Mouse (Mus musculus) layer of hippocampus, postnatal 10 days (tissue): Measurements from ENCODE around the gene Lrrc23. TPM values are rescaled to one million over a fixed set of nuclear protein-coding genes. Genes with fewer than 3 reads are reported as not detected.
"Not testable (repeated sequence)": the region's sequence is repeated elsewhere in the genome, so short reads cannot be mapped to it uniquely, and the experiment has no call there.

Source experiments
- DNase-seq, 2 experiments: peaks; one replicate each; pipeline ENCODE4 v3.0.0; 2021; ENCODE audit warnings: low spot score in 2 of 2
- long read RNA-seq: library from polyadenylated mRNA; stranded (forward); transcript quantifications from one replicate; pipeline ENCODE4 v2.0.0, GENCODE M21; 2023
- total RNA-seq, 2 experiments: library from RNA; stranded (reverse); gene quantifications; 2 replicates each; pipeline ENCODE4 v1.2.3; 2021

Gene Lrrc23
- 1 to 10 TPM; 1.8 to 3.6 TPM for total RNA-seq
- long read RNA-seq, partial matches to known transcripts = 0 of 1 reads
- long read RNA-seq, other reads (novel, unspliced or antisense) = 1 of 1 reads

DNA sequence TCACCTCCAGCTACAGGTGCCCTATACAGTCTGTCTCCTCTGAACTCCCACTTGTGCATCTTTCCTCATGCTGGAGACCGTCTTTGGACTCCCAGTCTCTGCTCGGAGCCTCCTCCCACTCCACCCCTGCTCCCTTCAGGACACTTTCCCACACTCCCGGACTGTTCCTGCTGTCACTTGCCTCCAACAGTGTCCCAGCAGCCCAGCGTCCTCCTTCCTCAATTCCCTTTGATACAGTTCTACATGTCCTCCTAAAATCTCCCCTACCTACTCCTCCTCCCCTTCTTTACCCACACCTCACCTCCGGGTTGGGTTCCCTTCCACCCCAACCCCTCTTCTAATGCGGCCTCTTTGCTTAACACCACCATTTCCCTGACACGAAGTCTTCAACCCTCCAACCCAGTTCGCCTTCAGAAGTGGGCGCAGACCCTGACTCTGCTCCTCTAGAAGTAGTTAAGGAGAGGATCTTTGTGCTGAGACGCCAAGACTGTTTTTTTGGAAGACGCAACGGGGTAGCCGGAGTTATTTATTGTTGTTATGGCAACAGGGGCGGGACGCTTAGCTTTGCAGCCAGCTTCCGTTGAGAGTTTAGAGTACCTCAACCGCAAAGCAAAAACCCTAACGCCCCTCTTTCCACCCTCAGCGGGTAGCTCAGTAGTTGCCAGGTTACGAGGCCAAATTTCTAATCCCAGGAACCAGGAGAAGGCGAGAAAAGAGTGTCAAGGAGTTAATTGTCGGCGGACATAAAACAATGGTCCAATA lies at the start of gene Lrrc23:
Gene Lrrc23, minus strand, starts transcription at position 506 of the 762 bp plus-strand sequence.
- peak in 1 of 2 experiments; percentile 47 for DNase-seq

DNA sequence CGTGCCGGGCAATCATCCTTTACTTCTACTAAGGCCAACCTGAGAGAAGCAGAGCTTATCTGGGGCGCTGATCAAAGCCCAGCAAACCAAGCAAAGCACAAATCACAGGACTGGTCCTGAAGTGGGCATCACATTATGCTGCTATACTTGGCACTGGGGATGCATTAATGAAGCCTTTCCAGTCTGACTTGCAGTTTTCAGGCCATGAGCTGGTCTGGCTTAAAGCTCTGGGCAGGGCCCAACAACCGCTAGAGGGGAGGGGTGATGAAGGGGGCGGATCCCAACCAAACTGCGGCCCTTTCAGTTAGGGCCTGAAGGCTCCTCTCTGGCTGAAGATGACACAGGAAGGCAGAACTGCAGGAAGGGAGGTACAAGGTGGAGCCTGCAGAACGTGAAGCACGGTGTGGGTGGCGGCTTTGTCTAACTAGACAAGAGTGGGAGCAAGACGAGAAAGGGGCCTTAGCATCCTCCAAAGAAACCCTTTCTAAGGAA lies 48.6 kb upstream of the Lrrc23 start:
- DNase-seq = peak in 1 of 2 experiments; percentile 43

DNA sequence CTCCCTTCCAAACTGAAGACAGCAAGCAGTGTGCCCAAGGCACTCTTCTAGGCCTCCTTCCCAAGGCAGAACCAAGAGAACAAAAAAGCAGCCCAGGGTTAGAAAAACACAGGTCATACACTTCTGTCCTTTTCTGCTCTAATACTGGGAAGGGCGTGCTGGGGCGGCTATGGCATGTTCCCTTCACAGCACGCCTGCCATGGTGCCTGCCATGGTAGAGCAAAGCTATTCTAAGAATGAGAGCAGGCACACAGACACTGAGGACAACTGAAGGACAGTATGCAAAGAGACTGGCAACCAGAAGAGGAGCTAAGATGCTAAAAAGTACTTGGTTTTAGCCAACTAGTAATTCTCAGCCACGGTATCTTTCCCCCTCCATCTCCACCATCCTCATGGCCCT lies 42.5 kb upstream of the Lrrc23 start:
- no peak for DNase-seq

DNA sequence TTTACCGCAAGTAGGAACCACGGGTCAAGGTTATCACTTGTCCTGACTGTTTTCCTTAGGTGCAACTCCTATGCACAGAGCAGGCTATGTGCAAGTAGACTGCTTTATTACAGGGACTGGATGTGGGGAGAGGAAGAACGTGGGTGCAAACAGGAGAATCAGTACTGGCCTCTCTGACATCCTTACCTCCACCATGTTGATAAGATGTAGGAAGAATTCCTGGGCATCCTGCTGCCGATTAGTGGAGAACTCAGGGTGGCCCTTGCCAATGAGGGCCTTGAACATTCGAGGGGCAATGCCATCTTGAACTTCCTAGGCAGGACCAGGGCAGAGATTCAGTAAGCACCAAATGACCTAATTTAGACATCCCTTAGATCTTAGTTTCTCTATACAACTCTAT lies 41.4 kb upstream of the Lrrc23 start:
- DNase-seq = no peak

DNA sequence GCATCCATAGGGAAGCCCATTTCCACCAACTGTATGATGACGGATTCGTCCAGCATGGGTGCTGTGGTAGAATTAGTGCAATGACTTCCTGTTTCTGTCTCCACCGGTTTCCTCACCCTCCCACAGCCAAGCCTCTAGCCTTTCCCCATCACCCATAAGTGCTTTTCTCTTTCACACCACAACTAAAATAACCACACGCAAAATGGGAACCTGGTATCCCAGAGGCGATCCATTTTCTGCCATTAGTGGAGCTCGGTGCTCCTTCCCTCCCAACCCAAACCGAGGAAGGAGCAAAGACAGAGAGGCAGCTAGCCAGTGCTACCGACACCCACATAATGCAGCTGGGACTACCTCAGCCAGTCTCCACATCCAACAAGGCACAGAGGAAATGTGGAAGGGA lies 38.4 kb upstream of the Lrrc23 start:
- no peak for DNase-seq

DNA sequence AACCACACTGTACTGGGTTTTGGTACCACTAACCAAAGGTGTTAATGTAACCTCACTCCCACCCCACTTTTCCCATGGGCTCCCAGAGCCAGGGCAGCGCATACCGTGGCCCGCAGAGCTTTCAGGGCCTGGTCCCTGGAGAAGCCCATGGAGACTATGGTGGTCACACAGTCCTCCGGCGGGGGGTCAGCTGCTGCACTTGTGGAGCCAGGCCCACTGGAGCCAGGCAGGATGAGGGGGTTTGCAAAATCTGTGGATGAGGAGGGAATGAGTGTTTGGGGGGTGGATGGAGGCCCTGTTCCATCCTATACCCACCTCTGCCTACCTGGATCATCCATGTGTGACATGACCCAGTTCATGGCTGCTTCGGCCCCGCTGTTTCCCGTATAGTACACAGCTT lies 38.0 kb upstream of the Lrrc23 start:
- no peak for DNase-seq

DNA sequence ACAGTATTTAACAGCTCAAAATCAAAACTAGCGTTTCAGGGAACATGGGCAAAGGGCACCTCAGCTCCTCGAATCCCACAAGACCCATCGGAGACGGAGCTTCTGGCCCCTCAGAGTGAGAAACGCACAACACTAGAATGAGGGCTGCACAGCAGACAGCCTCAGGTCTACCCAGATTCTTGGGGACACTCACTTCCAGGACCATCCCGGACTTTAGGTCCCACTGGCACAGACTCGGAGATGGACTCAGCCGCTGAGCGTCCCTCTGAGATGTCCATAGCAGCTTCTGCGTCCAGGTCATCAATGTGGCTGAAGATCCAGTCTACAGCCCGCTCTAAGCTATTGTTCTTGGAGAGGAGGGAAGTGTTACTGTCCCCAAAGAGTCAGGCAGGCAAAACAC lies 37.6 kb upstream of the Lrrc23 start:
- DNase-seq = no peak

DNA sequence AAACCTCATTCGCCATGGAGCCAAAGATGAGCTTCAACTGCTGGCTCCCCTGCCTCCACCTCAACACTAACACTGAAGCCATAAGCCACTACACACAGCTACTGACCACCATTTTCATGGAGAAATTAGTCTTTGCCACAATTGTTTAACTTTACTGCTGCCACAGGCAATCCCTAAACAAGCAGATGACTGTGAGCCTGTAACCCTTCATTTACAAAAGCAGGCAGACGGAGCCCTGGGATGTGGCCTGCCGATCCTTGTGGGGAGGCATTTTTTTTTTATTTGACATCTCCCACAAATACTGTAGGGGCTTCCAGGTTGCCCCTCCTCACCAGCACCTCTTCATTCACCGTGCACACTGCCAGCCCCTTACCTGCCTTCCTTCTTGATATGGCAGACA lies 37.1 kb upstream of the Lrrc23 start:
- no peak for DNase-seq

DNA sequence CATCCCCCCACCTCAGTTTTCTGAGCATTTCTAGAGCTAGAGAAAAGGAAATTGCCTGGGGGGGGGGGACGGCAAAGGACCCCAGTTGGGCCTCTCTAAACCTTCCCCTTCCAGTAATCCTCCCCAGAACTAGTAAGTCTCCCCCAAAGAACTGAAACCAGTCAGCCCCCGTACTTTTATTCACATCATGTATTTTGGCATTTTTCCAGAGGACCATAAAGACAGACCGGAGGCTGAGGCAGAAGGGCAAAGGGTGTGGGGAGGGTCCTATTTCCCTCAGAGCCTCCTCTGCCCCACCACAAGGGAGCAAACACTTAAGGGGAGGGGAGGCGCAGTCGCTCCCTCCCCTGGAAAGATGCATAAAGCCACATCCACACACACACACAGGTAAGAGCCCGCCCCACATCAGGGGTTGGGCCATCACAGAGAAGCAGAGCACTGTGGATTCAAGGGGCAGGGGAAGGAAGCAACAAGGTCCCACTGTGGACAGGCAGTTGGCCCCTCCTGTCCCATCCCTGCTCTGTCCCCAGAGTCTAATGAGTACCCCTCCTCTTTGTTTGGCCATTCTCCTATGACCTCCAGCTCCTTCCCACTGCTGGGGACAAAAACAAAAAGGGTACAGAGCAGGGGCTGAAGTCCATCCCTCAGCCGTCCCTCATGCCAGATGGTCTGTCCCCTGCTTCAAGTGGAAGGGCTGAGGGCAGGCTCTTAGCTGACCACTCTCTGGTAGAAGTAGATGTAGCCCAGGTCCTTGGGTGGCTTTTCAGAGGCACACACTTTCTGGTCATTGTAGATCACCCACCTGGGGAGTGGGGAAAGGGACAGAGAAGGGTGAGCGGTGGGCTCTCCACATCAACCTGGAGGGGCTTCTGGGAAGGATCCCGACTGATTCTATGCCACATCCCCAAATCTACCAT lies 35.6 kb upstream of the Lrrc23 start:
- no peak for DNase-seq

DNA sequence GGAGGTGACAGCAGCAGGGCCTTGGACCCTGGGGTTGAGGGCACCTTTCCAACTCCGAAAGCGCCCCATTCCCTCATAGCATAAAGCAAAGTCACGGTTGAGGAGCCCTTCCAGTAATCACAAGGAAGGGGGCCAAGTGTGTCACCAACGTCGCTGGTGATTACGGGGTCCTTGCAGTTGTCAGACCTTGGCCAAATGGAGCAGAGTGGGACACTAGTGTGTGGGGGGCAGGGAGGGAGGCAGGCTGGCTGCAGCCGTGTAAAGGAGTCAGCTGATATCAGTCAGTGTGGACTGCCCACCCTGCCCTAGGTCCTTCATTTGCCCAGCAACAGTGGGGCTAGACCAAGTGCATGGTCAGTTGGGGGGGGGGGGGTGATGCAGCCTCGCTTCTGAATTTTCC lies 34.9 kb upstream of the Lrrc23 start:
- no peak for DNase-seq

DNA sequence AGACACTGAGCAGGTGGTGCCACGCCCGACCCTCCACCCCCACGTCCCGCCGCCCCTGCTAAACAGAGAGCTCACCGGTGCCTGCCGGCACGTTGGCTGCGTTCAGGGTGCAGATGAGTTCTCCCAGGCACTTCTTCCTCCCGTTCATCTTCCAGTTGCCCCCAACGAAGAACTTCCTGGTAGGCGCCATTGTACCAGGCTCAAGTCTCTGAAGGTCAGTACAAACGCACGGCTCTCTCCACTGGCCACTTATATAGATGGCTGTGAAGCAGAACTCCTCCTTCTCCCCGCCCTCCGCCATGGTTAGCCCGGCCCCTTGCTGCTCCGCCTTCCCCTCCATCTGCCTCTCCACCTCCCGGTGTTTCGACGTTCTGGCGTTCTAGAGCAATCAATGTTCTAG lies 34.4 kb upstream of the Lrrc23 start, which contains the start of gene Tpi1:
Gene Tpi1, minus strand, starts transcription at position 364 of the 400 bp plus-strand sequence.
- peak; percentile 87 to 90 for DNase-seq

DNA sequence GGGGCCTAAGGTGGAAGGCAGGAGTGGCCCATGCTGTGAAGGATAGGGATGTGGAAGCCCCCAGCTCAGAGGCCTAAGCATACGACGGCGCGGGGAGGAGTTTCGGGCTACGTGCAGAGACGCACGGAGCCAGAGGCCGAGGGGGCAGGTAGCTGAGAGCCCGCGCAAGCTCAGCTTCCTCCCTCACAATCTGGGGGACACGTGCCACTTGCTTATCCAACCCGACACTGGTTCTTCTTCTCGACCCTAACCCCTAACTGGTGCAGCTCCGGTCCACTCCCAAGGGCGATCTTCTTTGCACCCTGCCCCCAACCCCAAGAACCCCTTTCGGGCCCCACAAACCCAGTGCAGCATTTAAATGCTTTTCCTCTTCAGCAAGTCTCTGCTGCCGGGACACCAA lies 34.0 kb upstream of the Lrrc23 start:
- peak; percentile 68 to 73 for DNase-seq

DNA sequence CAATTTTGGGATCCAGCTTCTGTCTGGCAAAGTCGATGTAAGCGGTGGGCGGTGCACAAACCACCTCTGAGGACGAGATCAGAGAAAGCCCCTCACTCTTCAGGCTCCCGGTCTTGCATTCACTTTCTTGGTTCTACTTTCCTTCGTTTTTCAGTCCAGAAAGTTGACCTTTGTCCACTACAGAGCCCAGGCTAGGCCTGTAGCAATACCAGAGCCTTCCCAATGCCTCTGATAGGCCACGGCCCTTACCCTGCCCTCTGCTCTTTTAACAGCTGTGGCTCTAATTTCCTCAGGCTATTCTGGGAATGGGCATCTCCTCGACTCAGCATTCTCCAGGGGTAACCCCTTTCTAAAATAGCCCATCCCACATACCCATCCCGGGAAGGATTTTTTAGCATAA lies 33.3 kb upstream of the Lrrc23 start:
- no peak for DNase-seq

DNA sequence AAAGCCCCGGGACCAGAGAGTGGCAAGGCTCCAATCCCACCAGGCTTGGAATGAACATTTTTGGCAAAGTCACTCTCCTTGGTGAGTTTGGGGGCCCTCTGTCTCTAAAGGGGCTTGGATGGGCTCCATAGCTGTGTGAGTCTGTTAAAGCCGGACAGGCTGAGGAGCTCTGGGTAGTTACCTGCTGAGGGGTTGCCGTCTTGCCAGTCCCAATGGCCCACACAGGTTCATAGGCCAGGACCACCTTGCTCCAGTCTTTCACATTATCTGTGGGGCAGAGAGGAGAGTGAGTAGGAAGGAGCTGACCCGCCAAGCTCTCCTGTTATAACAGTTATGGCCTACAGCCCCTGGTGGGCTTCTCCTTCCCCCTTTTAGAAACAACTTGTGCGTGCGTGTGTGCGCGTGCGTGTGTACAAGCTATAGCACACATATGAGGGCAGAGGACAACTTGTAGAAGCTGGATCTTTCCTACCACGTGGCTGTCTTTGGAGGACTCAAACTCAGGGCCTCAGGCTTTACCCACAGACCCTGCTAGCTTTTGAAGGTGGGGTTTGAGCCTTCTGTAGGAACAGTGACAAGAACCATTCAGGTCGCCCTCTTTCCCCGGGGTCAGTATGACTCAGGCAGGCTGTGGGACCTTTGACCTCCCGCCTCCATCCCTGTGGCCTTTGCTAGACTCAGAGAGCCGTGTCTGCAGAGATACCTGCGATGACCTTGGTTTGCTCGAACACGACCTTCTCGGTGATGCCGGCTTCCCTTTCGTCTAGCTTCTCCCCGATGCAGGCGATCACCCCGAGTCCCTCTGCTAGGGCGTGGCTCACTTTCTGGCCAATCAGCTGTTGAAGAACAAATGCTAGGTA lies 32.4 kb upstream of the Lrrc23 start:
- no peak for DNase-seq

DNA sequence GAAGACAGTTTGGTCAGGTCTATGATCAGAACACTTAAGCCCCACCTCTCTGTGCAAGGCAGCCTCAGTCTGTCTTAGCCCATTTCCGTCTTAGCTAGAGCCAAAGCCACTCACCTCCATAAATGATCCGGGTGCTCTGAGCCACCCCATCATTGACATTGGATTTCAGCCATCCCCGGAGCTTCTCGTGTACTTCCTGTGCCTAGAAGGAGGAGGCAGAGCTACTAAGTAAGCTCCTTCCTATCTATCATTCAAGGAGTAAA lies 31.8 kb upstream of the Lrrc23 start:
- no peak for DNase-seq

DNA sequence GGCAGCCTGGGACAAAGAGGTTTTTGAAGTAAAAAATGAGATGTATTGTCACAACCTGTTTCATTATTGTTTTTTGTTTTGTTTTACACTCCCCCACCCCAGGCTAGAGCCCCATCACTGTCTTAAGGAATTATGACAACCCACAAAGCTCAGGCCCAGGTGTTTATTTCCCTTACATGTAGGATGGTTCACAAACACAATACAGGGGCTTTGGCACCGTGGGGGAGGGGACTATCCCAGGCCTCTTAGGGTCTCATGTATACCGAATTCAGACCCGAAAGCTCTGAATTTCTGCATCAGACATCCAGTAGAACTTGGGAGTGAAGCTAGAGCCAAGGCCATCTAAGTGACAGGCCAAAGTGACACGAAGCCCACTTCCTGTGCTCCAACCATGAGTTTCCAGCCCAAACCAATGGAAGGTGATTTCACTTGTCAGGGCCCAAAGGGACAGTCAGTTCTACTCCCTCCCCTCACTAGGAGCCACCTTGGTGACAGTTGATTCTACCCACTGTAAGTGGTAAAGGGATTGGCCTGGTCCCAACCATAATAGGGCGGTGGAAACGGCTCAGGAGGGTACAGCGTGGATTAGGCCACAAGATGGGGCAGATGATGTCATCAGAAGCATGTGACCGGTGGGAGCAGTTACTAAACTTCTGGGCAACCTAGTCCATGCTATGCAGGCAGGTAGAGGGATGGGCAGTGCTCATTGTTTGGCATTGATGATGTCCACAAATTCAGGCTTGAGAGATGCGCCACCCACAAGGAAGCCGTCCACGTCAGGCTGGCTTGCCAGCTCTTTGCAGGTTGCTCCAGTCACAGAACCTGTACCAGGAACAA lies 31.3 kb upstream of the Lrrc23 start:
- DNase-seq = not testable (repeated sequence)

DNA sequence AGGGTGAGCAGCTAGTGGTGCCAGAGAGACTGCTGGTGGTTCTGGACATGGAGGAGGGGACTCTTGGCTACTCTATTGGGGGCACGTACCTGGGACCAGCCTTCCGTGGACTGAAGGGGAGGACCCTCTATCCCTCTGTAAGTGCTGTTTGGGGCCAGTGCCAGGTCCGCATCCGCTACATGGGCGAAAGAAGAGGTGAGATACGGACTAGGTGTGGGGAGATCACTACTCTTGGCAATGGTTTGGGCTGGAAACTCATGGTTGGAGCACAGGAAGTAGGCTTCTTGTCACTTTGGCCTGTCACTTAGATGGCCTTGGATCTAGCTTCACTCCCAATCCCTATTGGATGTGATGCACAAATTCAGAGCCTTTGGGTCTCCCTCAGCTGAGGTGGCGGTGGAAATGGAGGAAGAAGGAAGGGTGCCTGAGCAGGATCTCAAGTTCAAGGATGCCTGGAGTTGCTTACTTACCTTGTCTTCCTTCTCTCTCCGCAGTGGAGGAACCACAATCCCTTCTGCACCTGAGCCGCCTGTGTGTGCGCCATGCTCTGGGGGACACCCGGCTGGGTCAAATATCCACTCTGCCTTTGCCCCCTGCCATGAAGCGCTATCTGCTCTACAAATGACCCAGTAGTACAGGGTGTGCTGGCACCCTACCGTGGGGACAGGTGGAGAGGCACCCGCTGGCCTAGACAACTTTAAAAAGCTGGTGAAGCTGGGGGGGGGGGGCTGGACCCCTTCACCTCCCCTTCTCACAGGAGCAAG lies 30.4 kb upstream of the Lrrc23 start:
- no peak for DNase-seq

DNA sequence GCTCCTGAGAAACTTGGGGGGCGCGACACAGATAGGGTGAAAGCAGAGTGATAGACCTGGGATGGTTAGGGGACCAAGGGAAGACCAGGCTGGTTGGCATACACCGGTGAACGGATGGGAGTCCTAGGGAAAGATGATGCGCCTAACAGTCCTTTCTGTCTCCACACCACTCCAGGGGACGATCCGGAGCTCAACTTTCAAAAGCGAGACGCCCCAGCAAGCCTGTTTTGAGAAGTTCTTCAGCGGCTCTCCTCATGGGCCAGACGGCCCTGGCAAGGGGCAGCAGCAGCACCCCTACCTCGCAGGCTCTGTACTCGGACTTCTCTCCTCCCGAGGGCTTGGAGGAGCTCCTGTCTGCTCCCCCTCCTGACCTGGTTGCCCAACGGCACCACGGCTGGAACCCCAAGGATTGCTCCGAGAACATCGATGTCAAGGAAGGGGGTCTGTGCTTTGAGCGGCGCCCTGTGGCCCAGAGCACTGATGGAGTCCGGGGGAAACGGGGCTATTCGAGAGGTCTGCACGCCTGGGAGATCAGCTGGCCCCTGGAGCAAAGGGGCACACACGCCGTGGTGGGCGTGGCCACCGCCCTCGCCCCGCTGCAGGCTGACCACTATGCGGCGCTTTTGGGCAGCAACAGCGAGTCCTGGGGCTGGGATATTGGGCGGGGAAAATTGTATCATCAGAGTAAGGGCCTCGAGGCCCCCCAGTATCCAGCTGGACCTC lies 29.7 kb upstream of the Lrrc23 start:
- peak; percentile 81 to 84 for DNase-seq
